Mouse (Mus musculus): ENCODE results near the gene Men1. TPM values are rescaled to one million over a fixed set of nuclear protein-coding genes. Genes with fewer than 3 reads are reported as not detected.
A peak's percentile ranks its signal among the peaks of the same experiment; 100 is the strongest.
"Not testable (repeated sequence)": the region's sequence is repeated elsewhere in the genome, so short reads cannot be mapped to it uniquely, and the experiment has no call there.

Men1 gene
- polyA plus RNA-seq (2012; rRNA removed) = 34.3 and 37.7 TPM in 2 replicates

GRCm38 (mm10) chr19:6334673-6335457, at the start of gene Men1:
TSS of gene Men1 (plus strand) at chr19:6334979.
- peak; percentile 84 for DNase-seq (ENCODE audit: low spot score)

GRCm38 (mm10) chr19:6285226-6285625, 49.6 kb upstream of the Men1 start:
- no peak for DNase-seq (ENCODE audit: low spot score)

GRCm38 (mm10) chr19:6285632-6286433, 48.9 kb upstream of the Men1 start:
- no peak for DNase-seq (ENCODE audit: low spot score)

GRCm38 (mm10) chr19:6286434-6287401, 48.1 kb upstream of the Men1 start:
- DNase-seq (ENCODE audit: low spot score) = no peak

- no peak for DNase-seq (ENCODE audit: low spot score)
These were observed 46.4 kb upstream of the Men1 start for GRCm38 (mm10) chr19:6288236-6288894.

GRCm38 (mm10) chr19:6289696-6290238, 45.0 kb upstream of the Men1 start:
- DNase-seq (ENCODE audit: low spot score) = no peak

- not testable (repeated sequence) for DNase-seq (ENCODE audit: low spot score)
These were observed 44.1 kb upstream of the Men1 start for GRCm38 (mm10) chr19:6290720-6291116.

- DNase-seq (ENCODE audit: low spot score) = no peak
These were observed 43.5 kb upstream of the Men1 start for GRCm38 (mm10) chr19:6291117-6291781.

- DNase-seq (ENCODE audit: low spot score) = no peak
These were observed 42.5 kb upstream of the Men1 start for GRCm38 (mm10) chr19:6292262-6292661.

GRCm38 (mm10) chr19:6294301-6294700, 40.5 kb upstream of the Men1 start:
- DNase-seq (ENCODE audit: low spot score) = no peak

- no peak for DNase-seq (ENCODE audit: low spot score)
These were observed 38.1 kb upstream of the Men1 start for GRCm38 (mm10) chr19:6296551-6297210.

GRCm38 (mm10) chr19:6297641-6298040, 37.1 kb upstream of the Men1 start:
- DNase-seq (ENCODE audit: low spot score) = no peak

GRCm38 (mm10) chr19:6299003-6299402, 35.8 kb upstream of the Men1 start:
- no peak for DNase-seq (ENCODE audit: low spot score)

- DNase-seq (ENCODE audit: low spot score) = no peak
These were observed 35.1 kb upstream of the Men1 start for GRCm38 (mm10) chr19:6299450-6300267.

- DNase-seq (ENCODE audit: low spot score) = no peak
These were observed 34.4 kb upstream of the Men1 start for GRCm38 (mm10) chr19:6300402-6300841.

GRCm38 (mm10) chr19:6302114-6302513, 32.7 kb upstream of the Men1 start:
- DNase-seq (ENCODE audit: low spot score) = no peak

GRCm38 (mm10) chr19:6302522-6302921, 32.3 kb upstream of the Men1 start:
- no peak for DNase-seq (ENCODE audit: low spot score)

- no peak for DNase-seq (ENCODE audit: low spot score)
These were observed 30.9 kb upstream of the Men1 start for GRCm38 (mm10) chr19:6303831-6304230.
